Mouse (Mus musculus) heart, postnatal 0 days (tissue): ENCODE measurements around the gene C3.

Source experiments
- CTCF ChIP-seq: IDR thresholded peaks from 2 replicates; pipeline ENCODE4 v1.5.1; 2016; ENCODE audit warnings: antibody characterized with exemption, control low read depth, low read depth
- EP300 ChIP-seq: IDR thresholded peaks from 2 replicates; pipeline ENCODE4 v1.6.1; 2016; ENCODE audit warnings: antibody characterized with exemption, low read depth

DNA sequence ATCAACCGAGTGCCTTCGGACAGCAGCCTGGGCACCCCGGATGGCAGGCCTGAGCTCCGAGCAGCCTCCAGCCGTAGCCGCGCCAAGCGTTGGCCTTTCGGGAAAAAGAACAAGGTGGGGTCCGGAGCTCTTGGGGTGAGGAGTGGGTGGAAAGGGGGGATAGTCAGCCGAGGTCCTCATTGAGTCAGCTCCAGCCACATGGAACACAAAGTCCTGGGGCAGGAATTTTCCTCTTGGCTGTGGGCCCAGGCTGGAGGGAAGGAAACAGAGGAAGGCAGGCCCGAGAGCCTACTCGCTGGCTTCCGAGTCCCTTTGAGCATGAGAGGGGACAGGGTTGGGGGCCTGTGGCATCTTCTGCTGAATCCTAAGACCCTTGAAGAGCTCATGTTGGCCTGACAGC lies 27.4 kb upstream of the C3 start:
- TF ChIP-seq CTCF (no peak), EP300 (no peak)
